Mouse (Mus musculus): ENCODE measurements around the gene Daam1. TPM values are rescaled to one million over a fixed set of nuclear protein-coding genes. Genes with fewer than 3 reads are reported as not detected.

Gene Daam1
- total RNA-seq, 2 experiments from 2014 or later = 8.0 to 12.8 TPM

DNA sequence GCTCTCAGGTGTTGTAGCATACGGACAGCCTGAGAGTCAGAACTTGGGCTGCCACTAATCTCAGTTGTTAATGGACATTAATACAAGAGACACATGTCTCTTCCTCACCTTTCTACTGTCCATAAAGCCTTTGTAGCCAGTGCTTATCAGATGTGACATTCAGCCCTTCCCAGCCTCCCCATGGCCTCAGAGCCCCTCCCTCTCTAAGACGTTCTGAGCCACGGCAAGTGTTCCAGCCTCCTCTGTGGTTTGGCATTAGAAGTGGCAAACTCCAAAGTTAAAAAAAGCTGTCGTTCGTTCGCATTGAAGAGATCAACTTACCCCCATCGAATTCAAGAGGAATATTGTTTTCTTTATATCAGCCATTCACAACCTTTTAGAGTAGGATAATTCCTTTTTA, 21.8 kb downstream of the Daam1 start:
- H3K4me3 ChIP-seq = peak overlapping the region; percentile 30
- H3K27ac ChIP-seq = peak overlapping the region; percentile 63
- intact Hi-C loops (cut with DNase I) = no loop called here
- DNase-seq = no peak
- TF ChIP-seq CTCF (IDR thresholded peaks at IDR 0.05) = no peak

DNA sequence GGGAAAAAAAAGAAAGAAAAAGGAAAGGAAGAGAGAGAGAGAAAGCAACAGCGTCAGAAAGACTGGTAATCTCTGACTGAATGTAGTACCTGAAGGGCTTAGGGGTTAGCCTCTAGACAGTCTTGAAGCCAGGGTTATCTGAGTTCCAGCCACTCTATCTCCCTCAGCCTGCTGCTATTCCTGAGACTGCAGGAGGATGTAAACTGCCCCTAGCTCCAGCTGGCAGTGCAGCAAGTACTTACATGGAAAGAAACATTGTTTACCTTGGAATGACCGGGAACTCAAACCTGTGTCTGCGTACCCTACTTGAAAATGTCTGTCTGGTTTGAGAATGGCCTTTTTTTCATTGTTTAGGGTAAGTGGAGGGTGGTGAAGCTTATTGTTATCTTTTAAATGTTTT, 22.8 kb downstream of the Daam1 start:
- DNase-seq = no peak
- H3K27ac ChIP-seq = peak overlapping the region; percentile 78
- no peak for TF ChIP-seq CTCF (IDR thresholded peaks at IDR 0.05)
- intact Hi-C loops (cut with DNase I) = no loop called here
- H3K4me3 ChIP-seq = no peak overlapping the region

DNA sequence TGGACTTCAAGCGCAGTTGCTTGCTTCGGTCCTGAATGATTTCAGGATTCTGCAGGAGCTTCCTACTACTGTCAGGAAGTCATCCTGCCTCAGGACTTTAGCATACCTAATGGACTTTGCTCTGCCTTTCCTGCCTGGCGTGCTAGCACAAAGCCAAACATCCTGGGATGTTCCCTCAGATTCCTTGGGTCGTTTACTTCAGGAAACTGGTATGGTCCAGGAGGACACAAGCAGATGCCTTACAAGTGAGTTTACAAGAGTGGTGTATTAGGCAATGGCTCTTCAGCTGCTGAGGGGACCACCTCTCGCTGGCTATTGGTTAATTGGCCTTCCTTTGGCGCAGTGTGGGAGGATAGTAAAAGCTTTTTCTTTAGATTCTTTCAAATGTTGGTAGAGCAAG, 23.3 kb downstream of the Daam1 start:
- DNase-seq = no peak
- TF ChIP-seq CTCF (IDR thresholded peaks at IDR 0.05) = no peak
- intact Hi-C loops (cut with DNase I) = no loop called here
- no peak overlapping the region for H3K4me3 ChIP-seq
- H3K27ac ChIP-seq = peak overlapping the region; percentile 78; the same call in 1 of the 2 replicates

DNA sequence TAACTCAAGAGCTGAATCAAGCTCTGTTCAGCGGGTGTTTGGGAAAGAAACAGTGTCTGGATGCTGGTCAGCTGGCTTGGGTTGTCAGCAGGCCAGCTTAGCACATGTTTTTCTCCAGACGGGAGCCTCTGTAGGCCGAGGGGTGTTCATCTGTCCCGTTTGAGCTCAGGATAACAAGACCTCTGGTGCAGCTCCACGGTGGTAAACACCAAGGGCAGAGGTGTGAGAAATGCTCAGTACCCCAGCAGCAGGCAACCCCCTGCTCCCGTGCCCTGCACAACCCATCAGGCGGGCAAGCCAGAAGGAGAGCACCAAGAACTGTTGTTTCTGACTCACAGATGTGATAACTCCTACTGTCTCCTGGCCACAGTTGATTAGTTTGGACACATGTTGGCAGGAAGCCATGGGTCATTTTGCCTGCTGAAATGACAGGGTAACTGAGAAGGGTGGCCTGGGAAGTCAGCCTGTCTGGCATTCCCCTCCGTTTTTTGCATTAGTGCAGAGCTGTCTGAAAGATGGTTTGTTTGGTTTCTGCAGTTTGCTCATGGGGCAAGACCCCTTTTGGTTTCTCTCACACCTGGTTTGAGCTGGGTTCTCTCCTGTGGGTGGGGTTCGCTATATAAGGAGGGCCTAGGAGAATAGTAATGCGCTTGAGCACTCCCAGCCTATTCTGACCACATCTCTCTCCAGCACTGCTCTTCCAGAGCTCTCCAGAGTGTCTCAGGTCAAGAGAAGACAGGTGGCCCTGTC, 25.0 kb downstream of the Daam1 start:
- peak; percentile 75 for DNase-seq
- Histone ChIP-seq H3K4me3 (peak overlapping the region; percentile 42), H3K27ac (peak overlapping the region; percentile 78)
- intact Hi-C loops (cut with DNase I) = no loop called here
- TF ChIP-seq CTCF (IDR thresholded peaks at IDR 0.05) = no peak

DNA sequence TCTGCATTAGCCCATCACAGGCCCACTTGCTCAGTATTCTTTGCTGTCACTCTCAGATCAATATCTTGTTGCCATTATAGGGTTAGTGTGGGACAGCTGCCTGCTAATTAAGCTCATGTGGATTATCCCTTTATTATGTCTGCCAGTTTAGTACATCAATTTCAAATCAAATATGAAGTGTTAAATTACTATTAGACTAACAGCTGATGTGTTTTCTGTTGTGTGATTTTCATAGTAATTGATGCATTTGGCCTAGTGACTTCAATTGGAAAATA, 25.5 kb downstream of the Daam1 start:
- DNase-seq = no peak
- TF ChIP-seq CTCF (IDR thresholded peaks at IDR 0.05) = no peak
- intact Hi-C loops (cut with DNase I) = no loop called here
- Histone ChIP-seq H3K4me3 (no peak overlapping the region), H3K27ac (peak overlapping the region; percentile 78)

- no peak overlapping the region for H3K27ac ChIP-seq
- TF ChIP-seq CTCF (IDR thresholded peaks at IDR 0.05) = no peak
- DNase-seq = no peak
- intact Hi-C loops (cut with DNase I) = no loop called here
- H3K4me3 ChIP-seq = no peak overlapping the region
Observed at GRCm38 (mm10) chr12:71859096-71859495, 28.2 kb downstream of the Daam1 start.

- Histone ChIP-seq H3K4me3 (peak overlapping the region; percentile 61), H3K27ac (peak overlapping the region; percentile 83)
- peak; percentile 77 for DNase-seq
- TF ChIP-seq CTCF (IDR thresholded peaks at IDR 0.05) = no peak
- intact Hi-C loops (cut with DNase I) = loop anchor here (2.0 kb wide), 1 partner anchor 23 kb away; no protein-coding TSS in a partner anchor
Observed at GRCm38 (mm10) chr12:71863846-71864543, 33.1 kb downstream of the Daam1 start.

- no peak for TF ChIP-seq CTCF (IDR thresholded peaks at IDR 0.05)
- peak overlapping the region; percentile 83 for H3K27ac ChIP-seq
- intact Hi-C loops (cut with DNase I) = loop anchor here (2.0 kb wide), 1 partner anchor 22 kb away; no protein-coding TSS in a partner anchor
- no peak overlapping the region for H3K4me3 ChIP-seq
- DNase-seq = no peak
Observed at GRCm38 (mm10) chr12:71864544-71864897, 33.6 kb downstream of the Daam1 start.

GRCm38 (mm10) chr12:71865937-71866336, 35.1 kb downstream of the Daam1 start:
- Histone ChIP-seq H3K27ac (peak overlapping the region; percentile 83; the same call in 1 of the 2 replicates), H3K4me3 (no peak overlapping the region)
- intact Hi-C loops (cut with DNase I) = loop anchor here (2.0 kb wide), 1 partner anchor 21 kb away; no protein-coding TSS in a partner anchor
- DNase-seq = no peak
- no peak for TF ChIP-seq CTCF (IDR thresholded peaks at IDR 0.05)

- Histone ChIP-seq H3K4me3 (no peak overlapping the region), H3K27ac (peak overlapping the region; percentile 63; the same call in 1 of the 2 replicates)
- TF ChIP-seq CTCF (IDR thresholded peaks at IDR 0.05) = no peak
- intact Hi-C loops (cut with DNase I) = no loop called here
- DNase-seq = no peak
Observed at GRCm38 (mm10) chr12:71867345-71868240, 36.7 kb downstream of the Daam1 start.

DNA sequence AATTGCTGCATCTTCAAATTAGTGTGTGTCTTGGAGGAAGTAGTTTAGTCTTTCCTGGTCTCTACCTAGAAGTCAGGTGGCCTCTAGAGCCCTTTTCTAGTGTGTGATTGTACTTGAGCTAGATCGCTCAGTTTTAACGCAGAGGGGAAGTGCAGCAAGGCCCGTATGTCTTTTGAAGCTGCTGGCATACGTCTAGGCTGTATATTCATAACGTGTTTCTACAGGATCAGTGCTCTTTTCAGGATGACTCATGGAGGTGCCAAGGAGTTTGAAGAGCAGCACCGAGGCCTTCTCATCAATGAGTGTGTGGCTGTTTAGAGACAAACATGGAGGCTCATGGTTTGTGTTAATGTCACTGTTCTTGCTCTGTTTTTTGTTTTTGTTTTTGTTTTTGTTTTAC, 39.8 kb downstream of the Daam1 start:
- no peak for TF ChIP-seq CTCF (IDR thresholded peaks at IDR 0.05)
- no peak for DNase-seq
- intact Hi-C loops (cut with DNase I) = no loop called here
- peak overlapping the region; percentile 31; the same call in 1 of the 2 replicates for H3K27ac ChIP-seq
- no peak overlapping the region for H3K4me3 ChIP-seq

GRCm38 (mm10) chr12:71872330-71872729, 41.5 kb downstream of the Daam1 start:
- H3K27ac ChIP-seq = no peak overlapping the region
- H3K4me3 ChIP-seq = no peak overlapping the region
- TF ChIP-seq CTCF (IDR thresholded peaks at IDR 0.05) = no peak
- DNase-seq = no peak
- intact Hi-C loops (cut with DNase I) = no loop called here

- intact Hi-C loops (cut with DNase I) = no loop called here
- Histone ChIP-seq H3K4me3 (no peak overlapping the region), H3K27ac (peak overlapping the region; percentile 64; the same call in 1 of the 2 replicates)
- no peak for TF ChIP-seq CTCF (IDR thresholded peaks at IDR 0.05)
- no peak for DNase-seq
Observed at GRCm38 (mm10) chr12:71874561-71874960, 43.7 kb downstream of the Daam1 start.
